Mouse (Mus musculus) midbrain, embryonic 12.5 days (tissue): ENCODE results near the gene Actr1b. TPM values are rescaled to one million over a fixed set of nuclear protein-coding genes. Genes with fewer than 3 reads are reported as not detected.
"Not testable (repeated sequence)": the region's sequence is repeated elsewhere in the genome, so short reads cannot be mapped to it uniquely, and the experiment has no call there.

Experiments used
- ATAC-seq: fragments of 200-750 bp; cut with Nextera tagmentation; 2 replicates; pipeline ENCODE4 v1.8.0; 2017; ENCODE audit warnings: low read depth, moderate TSS enrichment, moderate library complexity; ENCODE audit not compliant: low FRiP score
- H3K27ac ChIP-seq: fragments of 300-500 bp; sonication (generic); replicated peaks from 2 replicates; pipeline ENCODE4 v1.5.1; 2016; ENCODE audit warnings: mild to moderate bottlenecking
- H3K27me3 ChIP-seq: fragments of 300-500 bp; sonication (generic); 2 replicates; pipeline ENCODE4 v1.6.1; 2016; ENCODE audit warnings: mild to moderate bottlenecking
- H3K36me3 ChIP-seq: fragments of 300-500 bp; sonication (generic); 2 replicates; pipeline ENCODE4 v1.6.1; 2016
- H3K4me1 ChIP-seq: fragments of 300-500 bp; sonication (generic); 2 replicates; pipeline ENCODE4 v1.6.1; 2016
- H3K4me2 ChIP-seq: fragments of 300-500 bp; sonication (generic); replicated peaks from 2 replicates; pipeline ENCODE4 v1.6.1; 2016; ENCODE audit warnings: mild to moderate bottlenecking, moderate library complexity
- H3K4me3 ChIP-seq: fragments of 300-500 bp; sonication (generic); 2 replicates; pipeline ENCODE4 v1.5.1; 2016; ENCODE audit warnings: mild to moderate bottlenecking
- H3K9ac ChIP-seq: fragments of 300-500 bp; sonication (generic); replicated peaks from 2 replicates; pipeline ENCODE4 v1.6.1; 2016; ENCODE audit warnings: mild to moderate bottlenecking, moderate library complexity
- H3K9me3 ChIP-seq: fragments of 300-500 bp; sonication (generic); 2 replicates; pipeline ENCODE4 v1.6.1; 2016; ENCODE audit warnings: mild to moderate bottlenecking
- WGBS: fragments of 180-500 bp; shearing (Covaris S2); methylation state at CpG from one replicate; pipeline ENCODE4 v1.1.7; 2016; 5-methylcytosine and 5-hydroxymethylcytosine counted together
- polyA plus RNA-seq: library from polyadenylated mRNA; unstranded; fragments of >200 nt; fragmentation: Nextera tagmentation; extraction: Ambion mirVana; gene quantifications from 2 replicates; pipeline ENCODE4 v1.2.1, GENCODE M21; 2016

The Actr1b gene
- polyA plus RNA-seq, 1 experiment from 2014 or later, result 118 TPM

- no peak overlapping the region for H3K9ac ChIP-seq
- no peak for ATAC-seq
- peaks cover 14% of the 10 kb centered on the region for H3K4me1 ChIP-seq
- H3K27me3 ChIP-seq, result no peaks in the 10 kb centered on the region
- peaks cover 38% of the 10 kb centered on the region for H3K36me3 ChIP-seq
- H3K27ac ChIP-seq, result no peak overlapping the region
- no peaks in the 10 kb centered on the region for H3K9me3 ChIP-seq
- H3K4me3 ChIP-seq, result no peak overlapping the region
- WGBS, result 91% methylated on average over 6 of the region's 6 CpGs
- no peak overlapping the region for H3K4me2 ChIP-seq
These were observed 19.4 kb downstream of the Actr1b start for GRCm38 (mm10) chr1:36694871-36695270.

- Histone ChIP-seq H3K27ac (0 out of 2 replicates have a peak within 1 kb of the TSS, but pooled peaks have one; percentile 17), H3K4me3 (peak within 1 kb of the TSS; percentile 69), H3K4me1 (peaks cover 14% of the 10 kb centered on the region), H3K9ac (peak within 1 kb of the TSS; percentile 78), H3K4me2 (peak within 1 kb of the TSS; percentile 82), H3K27me3 (no peaks in the 10 kb centered on the region), H3K36me3 (peaks cover 24% of the 10 kb centered on the region), H3K9me3 (no peaks in the 10 kb centered on the region)
- WGBS, result under 1% methylated on average over 68 of the region's 68 CpGs
- peak; percentile 96 for ATAC-seq
These were observed 22.7 kb downstream of the Actr1b start, which contains the start of gene Cox5b for GRCm38 (mm10) chr1:36691271-36692155. TSS of gene Cox5b (plus strand) at chr1:36691449.

- peak; percentile 55 for ATAC-seq
- H3K4me1 ChIP-seq, result peaks cover 14% of the 10 kb centered on the region
- no peak overlapping the region; the same call in 1 of the 2 replicates for H3K9ac ChIP-seq
- H3K9me3 ChIP-seq, result no peaks in the 10 kb centered on the region
- peaks cover 24% of the 10 kb centered on the region for H3K36me3 ChIP-seq
- peak overlapping the region; percentile 69 for H3K4me3 ChIP-seq
- peak overlapping the region; percentile 82 for H3K4me2 ChIP-seq
- 0 out of 2 replicates have a peak overlapping the region, but pooled peaks have one; percentile 17 for H3K27ac ChIP-seq
- H3K27me3 ChIP-seq, result no peaks in the 10 kb centered on the region
- WGBS, result 61% methylated on average over 11 of the region's 11 CpGs
These were observed 23.5 kb downstream of the Actr1b start for GRCm38 (mm10) chr1:36690671-36691235.

GRCm38 (mm10) chr1:36683810-36684467 is 30.3 kb downstream of the Actr1b start:
- ATAC-seq, result peak; percentile 73; the same call in 1 of the 2 replicates
- no peak overlapping the region for H3K9ac ChIP-seq
- H3K9me3 ChIP-seq, result no peaks in the 10 kb centered on the region
- no peaks in the 10 kb centered on the region for H3K36me3 ChIP-seq
- H3K4me2 ChIP-seq, result no peak overlapping the region
- no peak overlapping the region for H3K27ac ChIP-seq
- H3K4me3 ChIP-seq, result no peak overlapping the region
- H3K27me3 ChIP-seq, result no peaks in the 10 kb centered on the region
- 16% methylated on average over 13 of the region's 13 CpGs for WGBS
- H3K4me1 ChIP-seq, result peaks cover 10% of the 10 kb centered on the region; the same call in 1 of the 2 replicates

GRCm38 (mm10) chr1:36682620-36683355 is 31.4 kb downstream of the Actr1b start, which contains the start of gene Fam178b:
TSS of gene Fam178b (minus strand) at chr1:36683183.
- Histone ChIP-seq H3K36me3 (no peaks in the 10 kb centered on the region), H3K27me3 (no peaks in the 10 kb centered on the region), H3K9me3 (no peaks in the 10 kb centered on the region), H3K27ac (no peak within 1 kb of the TSS), H3K4me3 (no peak within 1 kb of the TSS), H3K4me2 (no peak within 1 kb of the TSS), H3K9ac (no peak within 1 kb of the TSS), H3K4me1 (peaks cover 10% of the 10 kb centered on the region; the same call in 1 of the 2 replicates)
- 94% methylated on average over 39 of the region's 39 CpGs for WGBS
- ATAC-seq, result no peak

- Histone ChIP-seq H3K9me3 (no peaks in the 10 kb centered on the region), H3K27ac (0 out of 2 replicates have a peak overlapping the region, but pooled peaks have one; percentile 10), H3K4me3 (no peak overlapping the region), H3K4me2 (no peak overlapping the region), H3K27me3 (no peaks in the 10 kb centered on the region), H3K36me3 (no peaks in the 10 kb centered on the region), H3K9ac (no peak overlapping the region), H3K4me1 (peaks cover 10% of the 10 kb centered on the region; the same call in 1 of the 2 replicates)
- no peak for ATAC-seq
- WGBS, result 30% methylated on average over 7 of the region's 7 CpGs
These were observed 33.3 kb downstream of the Actr1b start for GRCm38 (mm10) chr1:36680893-36681292.

- no peak for ATAC-seq
- H3K4me2 ChIP-seq, result no peak overlapping the region
- 59% methylated on average over 3 of the region's 3 CpGs for WGBS
- H3K27ac ChIP-seq, result no peak overlapping the region
- H3K36me3 ChIP-seq, result no peaks in the 10 kb centered on the region
- H3K9me3 ChIP-seq, result no peaks in the 10 kb centered on the region
- no peak overlapping the region for H3K9ac ChIP-seq
- no peak overlapping the region for H3K4me3 ChIP-seq
- no peaks in the 10 kb centered on the region for H3K27me3 ChIP-seq
- no peaks in the 10 kb centered on the region for H3K4me1 ChIP-seq
These were observed 39.3 kb downstream of the Actr1b start for GRCm38 (mm10) chr1:36674936-36675335.

- Histone ChIP-seq H3K9me3 (no peaks in the 10 kb centered on the region), H3K36me3 (no peaks in the 10 kb centered on the region), H3K4me1 (no peaks in the 10 kb centered on the region), H3K27me3 (no peaks in the 10 kb centered on the region), H3K27ac (no peak overlapping the region), H3K4me3 (no peak overlapping the region), H3K9ac (no peak overlapping the region), H3K4me2 (no peak overlapping the region)
- ATAC-seq, result no peak
- 49% methylated on average over 16 of the region's 16 CpGs for WGBS
These were observed 41.4 kb downstream of the Actr1b start for GRCm38 (mm10) chr1:36672648-36673350.

GRCm38 (mm10) chr1:36671260-36671659 is 43.0 kb downstream of the Actr1b start:
- Histone ChIP-seq H3K36me3 (no peaks in the 10 kb centered on the region), H3K9ac (no peak overlapping the region), H3K9me3 (no peaks in the 10 kb centered on the region), H3K27ac (no peak overlapping the region), H3K4me2 (no peak overlapping the region), H3K4me1 (no peaks in the 10 kb centered on the region), H3K27me3 (no peaks in the 10 kb centered on the region), H3K4me3 (no peak overlapping the region)
- no peak for ATAC-seq
- WGBS, result 95% methylated on average over 10 of the region's 10 CpGs

GRCm38 (mm10) chr1:36670256-36670655 is 44.0 kb downstream of the Actr1b start:
- no peak overlapping the region for H3K9ac ChIP-seq
- ATAC-seq, result no peak
- no peak overlapping the region for H3K27ac ChIP-seq
- H3K4me1 ChIP-seq, result no peaks in the 10 kb centered on the region
- no peaks in the 10 kb centered on the region for H3K9me3 ChIP-seq
- no peaks in the 10 kb centered on the region for H3K27me3 ChIP-seq
- 82% methylated on average over 4 of the region's 4 CpGs for WGBS
- H3K36me3 ChIP-seq, result no peaks in the 10 kb centered on the region
- H3K4me3 ChIP-seq, result no peak overlapping the region
- no peak overlapping the region for H3K4me2 ChIP-seq

- 69% methylated on average over 4 of the region's 4 CpGs for WGBS
- not testable (repeated sequence) for H3K27ac ChIP-seq, H3K4me3 ChIP-seq, H3K4me2 ChIP-seq, ATAC-seq, H3K9ac ChIP-seq, H3K4me1 ChIP-seq, H3K9me3 ChIP-seq, H3K27me3 ChIP-seq, H3K36me3 ChIP-seq
These were observed 46.2 kb downstream of the Actr1b start for GRCm38 (mm10) chr1:36668007-36668406.
